Mouse (Mus musculus): ENCODE measurements at regions not wholly inside any gene's neighbourhood (a gene's known extent, or its start where the extent isn't known, plus 50 kb on each side); places are given as distances from the start of the nearest gene placed in this dataset.

DNA sequence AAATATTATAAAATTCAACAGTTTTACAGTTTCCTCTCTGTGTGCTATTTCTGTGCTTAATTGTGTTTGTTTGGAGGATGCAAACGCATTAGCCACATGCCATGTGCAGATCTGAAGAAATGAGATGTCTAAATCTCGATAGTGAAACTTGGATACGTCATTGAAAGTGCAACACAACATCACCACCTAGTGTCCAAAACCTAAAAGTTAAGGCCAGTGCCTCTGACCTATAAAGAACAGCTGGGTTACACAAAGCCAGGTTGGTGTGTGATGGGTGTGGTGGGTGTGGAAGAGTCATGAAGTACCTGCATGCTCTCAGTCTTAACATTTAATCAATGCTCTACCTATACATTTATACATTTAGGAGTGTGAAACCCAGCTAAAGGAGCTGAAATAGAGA, 402.1 kb upstream of the Map3k7 start:
- no peak overlapping the region for H3K4me2 ChIP-seq (replicated peaks)
- WGBS, result 22% methylated on average over 3 of the region's 3 CpGs
- H3K4me1 ChIP-seq (replicated peaks), result no peaks in the 10 kb centered on the region
- no peak for ATAC-seq
- no peaks in the 10 kb centered on the region for H3K36me3 ChIP-seq
- no peaks in the 10 kb centered on the region for H3K27me3 ChIP-seq (replicated peaks)
- H3K4me3 ChIP-seq (replicated peaks), result no peak overlapping the region
- H3K9me3 ChIP-seq, result no peaks in the 10 kb centered on the region
- H3K9ac ChIP-seq, result no peak overlapping the region
- no peak overlapping the region for H3K27ac ChIP-seq

DNA sequence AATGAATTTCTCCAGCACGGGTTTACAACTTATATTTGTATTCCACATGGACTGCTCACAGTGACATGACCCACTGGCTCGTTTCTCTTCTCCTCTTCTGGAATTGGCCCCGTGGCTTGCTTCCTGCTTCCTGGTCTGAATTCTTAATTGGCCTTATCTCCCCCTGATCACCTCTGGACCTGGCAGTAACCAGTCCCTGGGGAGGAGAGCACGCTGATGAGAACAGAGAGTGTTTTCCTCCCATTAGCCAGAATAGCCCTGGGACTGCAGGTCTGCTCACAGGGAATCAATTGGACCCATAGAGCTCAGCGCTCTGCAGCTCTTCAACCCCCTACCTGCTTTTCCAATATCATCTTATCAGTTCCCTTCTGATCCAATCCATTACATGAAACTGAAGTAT, 397.7 kb upstream of the Map3k7 start:
- Histone ChIP-seq H3K9ac (no peak overlapping the region), H3K9me3 (no peaks in the 10 kb centered on the region), H3K36me3 (no peaks in the 10 kb centered on the region), H3K27ac (no peak overlapping the region), H3K4me3 (replicated peaks) (no peak overlapping the region), H3K4me1 (replicated peaks) (no peaks in the 10 kb centered on the region), H3K27me3 (replicated peaks) (no peaks in the 10 kb centered on the region), H3K4me2 (replicated peaks) (no peak overlapping the region)
- no peak for ATAC-seq
- 38% methylated on average over 5 of the region's 5 CpGs for WGBS

DNA sequence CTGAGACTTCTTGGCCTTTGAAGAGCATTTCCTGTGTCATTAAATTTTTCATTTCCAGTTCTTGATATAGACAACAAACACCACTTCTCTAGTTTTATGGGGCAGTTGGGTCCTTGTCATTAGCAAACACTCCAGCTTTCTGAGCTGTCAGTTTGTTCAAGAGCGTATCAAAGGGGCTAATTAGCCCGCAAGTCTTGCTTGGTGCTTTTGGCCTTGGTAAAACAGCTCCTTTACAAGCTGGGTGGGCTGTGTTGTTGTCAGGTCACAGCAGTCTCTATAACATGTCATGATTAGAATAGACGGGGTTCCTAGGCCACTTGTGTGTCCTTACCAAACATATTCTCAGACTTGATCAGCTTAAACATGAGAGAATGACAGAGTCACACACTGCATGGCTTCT, 397.1 kb upstream of the Map3k7 start:
- H3K27ac ChIP-seq, result no peak overlapping the region
- H3K36me3 ChIP-seq, result no peaks in the 10 kb centered on the region
- no peaks in the 10 kb centered on the region for H3K4me1 ChIP-seq (replicated peaks)
- H3K9ac ChIP-seq, result no peak overlapping the region
- ATAC-seq, result no peak
- no peaks in the 10 kb centered on the region for H3K27me3 ChIP-seq (replicated peaks)
- 77% methylated on average over 3 of the region's 3 CpGs for WGBS
- H3K4me3 ChIP-seq (replicated peaks), result no peak overlapping the region
- no peak overlapping the region for H3K4me2 ChIP-seq (replicated peaks)
- H3K9me3 ChIP-seq, result no peaks in the 10 kb centered on the region

DNA sequence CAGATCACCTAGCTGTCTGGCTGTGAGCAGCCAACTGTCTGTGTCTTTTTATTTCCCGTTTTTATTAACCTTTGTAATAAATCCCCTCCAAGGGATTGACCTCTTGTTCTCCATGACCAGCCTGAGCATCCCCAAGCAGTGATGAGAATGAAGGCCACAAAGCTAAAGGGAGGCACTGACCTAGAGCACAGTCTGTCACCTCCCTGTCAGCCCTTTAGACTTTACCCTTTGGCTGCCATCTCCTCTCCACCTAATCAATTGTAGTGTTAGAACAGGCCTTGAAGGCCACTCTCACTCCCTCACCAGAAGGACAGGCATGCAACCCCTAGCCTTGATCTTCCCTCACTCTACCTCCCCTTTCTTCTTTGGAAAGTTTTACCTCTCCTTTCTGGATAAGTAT, 394.2 kb upstream of the Map3k7 start:
- ATAC-seq, result no peak
- no peak overlapping the region for H3K9ac ChIP-seq
- no peak overlapping the region for H3K4me2 ChIP-seq (replicated peaks)
- H3K9me3 ChIP-seq, result no peaks in the 10 kb centered on the region
- H3K4me3 ChIP-seq (replicated peaks), result no peak overlapping the region
- no peaks in the 10 kb centered on the region for H3K4me1 ChIP-seq (replicated peaks)
- H3K36me3 ChIP-seq, result no peaks in the 10 kb centered on the region
- WGBS, result 88% methylated on average over 1 of the region's 1 CpGs
- no peaks in the 10 kb centered on the region for H3K27me3 ChIP-seq (replicated peaks)
- H3K27ac ChIP-seq, result no peak overlapping the region

DNA sequence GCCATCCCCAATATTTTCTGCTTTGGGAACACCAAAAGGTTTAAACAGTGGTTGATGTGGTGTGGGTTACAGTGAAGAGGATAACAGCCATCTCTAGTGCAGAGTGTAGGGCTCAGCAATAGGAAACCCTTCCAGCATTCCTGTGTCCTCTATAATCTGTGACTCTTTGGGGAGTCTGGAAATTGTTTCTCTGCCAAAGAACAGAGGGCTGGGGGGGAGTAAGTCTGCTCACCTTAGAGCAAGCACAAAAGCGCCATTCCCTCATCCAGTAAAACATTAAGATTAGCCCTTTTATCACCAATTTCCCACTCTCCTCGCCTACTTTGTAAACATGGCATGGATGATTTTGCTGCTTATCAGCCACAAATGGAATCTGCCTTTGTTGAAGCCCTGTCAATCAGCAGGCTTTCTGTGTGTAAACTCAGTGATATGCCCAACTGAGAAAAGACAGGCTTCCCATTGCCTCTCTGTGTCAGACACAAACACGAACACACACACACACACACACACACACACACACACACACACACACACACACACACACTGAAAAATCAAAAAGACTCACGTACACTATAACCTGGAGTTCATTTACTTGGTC, 386.8 kb upstream of the Map3k7 start:
- H3K36me3 ChIP-seq, result no peaks in the 10 kb centered on the region
- H3K27me3 ChIP-seq (replicated peaks), result no peaks in the 10 kb centered on the region
- H3K9ac ChIP-seq, result no peak overlapping the region
- no peaks in the 10 kb centered on the region for H3K9me3 ChIP-seq
- no peak overlapping the region for H3K4me3 ChIP-seq (replicated peaks)
- no peak overlapping the region for H3K27ac ChIP-seq
- 29% methylated on average over 4 of the region's 4 CpGs for WGBS
- ATAC-seq, result no peak
- H3K4me1 ChIP-seq (replicated peaks), result no peaks in the 10 kb centered on the region
- H3K4me2 ChIP-seq (replicated peaks), result no peak overlapping the region

DNA sequence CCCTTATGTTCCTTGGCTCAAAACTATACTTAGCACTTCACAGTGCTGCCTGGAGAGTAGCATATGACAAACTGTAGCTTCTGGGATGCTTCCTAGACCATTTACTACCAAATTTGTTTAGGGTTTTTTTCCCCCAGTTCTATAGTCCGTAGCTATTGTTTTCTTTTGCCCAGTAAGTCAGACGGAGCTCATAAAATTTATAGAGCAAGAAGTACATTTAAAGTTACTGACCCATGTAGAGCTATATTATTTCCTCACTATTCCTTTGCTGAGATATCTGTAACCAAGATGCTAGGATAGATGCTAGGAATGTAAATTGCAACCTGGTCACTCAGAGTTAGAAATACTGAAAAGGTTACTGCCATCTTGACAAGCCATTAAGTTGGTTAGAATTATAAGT, 380.4 kb upstream of the Map3k7 start:
- Histone ChIP-seq H3K4me3 (replicated peaks) (no peak overlapping the region), H3K27ac (no peak overlapping the region), H3K4me1 (replicated peaks) (no peaks in the 10 kb centered on the region), H3K9me3 (no peaks in the 10 kb centered on the region), H3K9ac (no peak overlapping the region), H3K4me2 (replicated peaks) (no peak overlapping the region), H3K27me3 (replicated peaks) (no peaks in the 10 kb centered on the region), H3K36me3 (no peaks in the 10 kb centered on the region)
- no peak for ATAC-seq
- 70% methylated on average over 2 of the region's 2 CpGs for WGBS

DNA sequence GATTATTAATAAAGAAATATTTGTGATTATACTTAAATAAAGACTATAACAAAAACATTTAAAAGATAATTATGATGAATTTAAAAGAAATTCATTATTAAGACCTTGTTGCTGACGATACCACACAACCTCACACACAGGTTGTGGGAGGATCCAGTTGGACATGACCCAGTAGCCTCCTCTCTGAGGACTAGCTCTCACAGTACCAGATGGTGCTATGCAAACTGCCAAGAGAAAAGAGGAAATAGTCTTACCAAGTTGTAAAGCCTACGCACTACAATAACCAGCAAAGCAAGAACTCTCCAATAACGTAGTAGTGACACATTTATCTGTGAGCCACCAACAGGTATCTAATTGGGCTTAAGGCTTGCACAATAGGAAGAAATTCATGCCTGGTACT, 379.7 kb upstream of the Map3k7 start:
- Histone ChIP-seq H3K36me3 (no peaks in the 10 kb centered on the region), H3K9me3 (no peaks in the 10 kb centered on the region), H3K9ac (no peak overlapping the region), H3K4me2 (replicated peaks) (no peak overlapping the region), H3K27me3 (replicated peaks) (no peaks in the 10 kb centered on the region), H3K4me1 (replicated peaks) (no peaks in the 10 kb centered on the region), H3K4me3 (replicated peaks) (no peak overlapping the region), H3K27ac (no peak overlapping the region)
- no peak for ATAC-seq
- WGBS, result 76% methylated on average over 3 of the region's 3 CpGs

DNA sequence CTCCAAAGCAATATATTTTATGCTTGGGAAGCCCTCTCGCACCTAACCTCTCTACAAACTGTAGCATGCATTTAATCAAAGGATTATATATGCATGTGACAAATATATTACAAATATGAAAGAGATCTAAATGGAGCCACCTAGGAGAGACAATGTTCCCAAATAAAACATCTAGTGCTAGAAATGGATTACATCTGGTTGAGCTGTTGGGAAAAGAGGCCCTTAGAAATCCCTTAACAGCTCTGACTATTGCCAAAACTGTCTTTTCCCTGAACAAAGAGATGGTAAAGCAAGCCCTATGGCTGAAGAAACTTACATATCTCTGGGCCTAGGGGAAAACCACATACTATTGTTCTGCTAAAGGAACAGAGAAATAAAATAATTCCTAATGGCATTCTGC, 369.8 kb upstream of the Map3k7 start:
- 52% methylated on average over 1 of the region's 1 CpGs for WGBS
- H3K27me3 ChIP-seq (replicated peaks), result no peaks in the 10 kb centered on the region
- no peak for ATAC-seq

DNA sequence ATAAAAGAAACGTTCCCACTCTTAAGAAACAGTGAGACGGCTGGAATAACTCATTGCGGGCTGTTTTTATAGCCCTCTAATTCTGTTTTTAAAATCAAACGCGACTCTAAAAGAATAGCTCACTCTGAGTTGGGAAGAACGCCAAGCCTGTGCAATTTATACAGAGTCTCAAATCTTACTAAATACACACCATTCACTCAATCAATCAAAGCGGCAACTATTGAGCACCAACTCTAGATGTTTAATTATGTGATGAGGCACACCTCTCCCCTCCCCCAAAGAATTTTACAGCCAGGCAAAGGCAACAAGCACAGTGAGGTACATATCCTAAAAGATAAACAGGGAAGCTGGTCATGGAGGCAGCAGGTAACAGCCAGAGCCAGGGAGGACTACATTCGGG, 362.4 kb upstream of the Map3k7 start:
- Histone ChIP-seq H3K27ac (no peak overlapping the region), H3K9me3 (no peaks in the 10 kb centered on the region), H3K4me1 (replicated peaks) (peaks cover 6% of the 10 kb centered on the region), H3K4me3 (replicated peaks) (no peak overlapping the region), H3K36me3 (no peaks in the 10 kb centered on the region), H3K27me3 (replicated peaks) (no peaks in the 10 kb centered on the region), H3K9ac (no peak overlapping the region), H3K4me2 (replicated peaks) (no peak overlapping the region)
- ATAC-seq, result no peak
- 22% methylated on average over 8 of the region's 8 CpGs for WGBS

More for the DNA sequence above, 369.8 kb upstream of the Map3k7 start:
- no peaks in the 10 kb centered on the region for H3K4me1 ChIP-seq (replicated peaks)
- no peaks in the 10 kb centered on the region for H3K36me3 ChIP-seq
- no peak overlapping the region for H3K9ac ChIP-seq
- no peak overlapping the region for H3K4me3 ChIP-seq (replicated peaks)
- no peak overlapping the region for H3K27ac ChIP-seq
- no peak overlapping the region for H3K4me2 ChIP-seq (replicated peaks)
- H3K9me3 ChIP-seq, result no peaks in the 10 kb centered on the region

DNA sequence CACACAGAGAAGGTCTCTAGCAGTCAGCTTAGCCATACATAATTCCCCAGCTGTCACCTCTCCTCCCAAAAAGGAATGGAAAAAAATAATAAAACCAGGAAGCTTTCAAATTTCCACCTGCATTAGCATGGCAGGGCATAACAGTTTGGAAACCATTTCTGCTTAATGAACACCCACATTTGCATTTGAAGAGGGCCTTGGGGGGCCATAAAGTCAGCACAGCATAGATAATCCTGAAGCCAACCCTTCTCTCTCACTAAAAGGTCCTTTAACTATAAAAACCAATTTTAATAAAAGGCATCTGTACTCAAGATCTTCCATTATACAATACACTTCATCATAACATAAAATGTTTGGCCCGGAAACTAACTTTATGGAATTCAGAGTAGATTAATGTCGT, 360.1 kb upstream of the Map3k7 start:
- no peaks in the 10 kb centered on the region for H3K9me3 ChIP-seq
- no peaks in the 10 kb centered on the region for H3K36me3 ChIP-seq
- no peak overlapping the region for H3K9ac ChIP-seq
- no peak overlapping the region for H3K4me2 ChIP-seq (replicated peaks)
- no peaks in the 10 kb centered on the region for H3K27me3 ChIP-seq (replicated peaks)
- ATAC-seq, result no peak
- no peak overlapping the region for H3K27ac ChIP-seq
- WGBS, result 91% methylated on average over 2 of the region's 2 CpGs
- no peak overlapping the region for H3K4me3 ChIP-seq (replicated peaks)
- H3K4me1 ChIP-seq (replicated peaks), result peaks cover 6% of the 10 kb centered on the region

DNA sequence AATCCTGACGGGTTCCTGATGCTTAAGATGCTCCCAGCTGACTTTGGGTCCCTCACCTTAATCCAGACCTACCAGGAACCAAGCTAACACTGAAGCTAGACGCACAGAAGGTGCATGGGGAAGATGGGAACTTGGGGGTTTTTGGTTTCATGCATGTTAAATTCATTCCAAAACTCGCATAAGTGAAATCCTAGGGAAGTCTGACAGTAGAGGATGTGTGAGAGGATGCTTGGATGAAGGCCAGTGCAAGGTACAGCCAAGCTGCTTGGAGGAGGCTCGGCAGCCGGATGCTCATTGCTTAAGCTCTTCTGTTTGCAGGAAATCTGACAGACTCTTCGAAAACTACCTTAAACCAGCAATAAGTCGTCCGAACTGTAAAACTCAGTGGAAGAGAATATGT, 355.1 kb upstream of the Map3k7 start:
- H3K27ac ChIP-seq, result no peak overlapping the region
- H3K9ac ChIP-seq, result no peak overlapping the region
- H3K4me2 ChIP-seq (replicated peaks), result no peak overlapping the region
- ATAC-seq, result no peak
- H3K4me1 ChIP-seq (replicated peaks), result 0 out of 2 replicates have a peak, but pooled peaks cover 2% of the 10 kb centered on the region
- no peaks in the 10 kb centered on the region for H3K27me3 ChIP-seq (replicated peaks)
- no peaks in the 10 kb centered on the region for H3K36me3 ChIP-seq
- WGBS, result 64% methylated on average over 8 of the region's 8 CpGs
- no peak overlapping the region for H3K4me3 ChIP-seq (replicated peaks)
- no peaks in the 10 kb centered on the region for H3K9me3 ChIP-seq

DNA sequence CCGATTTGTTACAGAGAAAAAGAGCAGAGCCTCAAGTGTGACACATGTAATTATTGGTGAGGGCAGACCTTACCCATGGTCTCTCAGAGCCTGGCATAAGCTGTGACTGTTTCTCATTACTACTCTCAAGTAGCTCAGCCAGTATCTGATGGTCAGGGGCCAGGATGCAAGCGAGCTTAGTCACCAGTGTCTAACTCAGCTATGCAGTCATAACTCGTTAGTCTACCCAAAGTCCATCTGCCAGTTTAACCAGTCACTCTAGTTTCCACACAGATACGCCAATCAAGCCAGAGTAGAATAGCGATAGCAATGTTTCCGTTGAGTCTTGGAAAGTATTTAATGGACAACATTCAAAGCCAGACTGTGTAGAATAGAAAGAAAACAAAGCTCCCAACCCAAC, 354.3 kb upstream of the Map3k7 start:
- no peak overlapping the region for H3K27ac ChIP-seq
- no peaks in the 10 kb centered on the region for H3K9me3 ChIP-seq
- H3K36me3 ChIP-seq, result no peaks in the 10 kb centered on the region
- ATAC-seq, result no peak
- no peaks in the 10 kb centered on the region for H3K27me3 ChIP-seq (replicated peaks)
- H3K4me1 ChIP-seq (replicated peaks), result 0 out of 2 replicates have a peak, but pooled peaks cover 2% of the 10 kb centered on the region
- no peak overlapping the region for H3K9ac ChIP-seq
- no peak overlapping the region for H3K4me2 ChIP-seq (replicated peaks)
- WGBS, result 88% methylated on average over 6 of the region's 6 CpGs
- H3K4me3 ChIP-seq (replicated peaks), result no peak overlapping the region

DNA sequence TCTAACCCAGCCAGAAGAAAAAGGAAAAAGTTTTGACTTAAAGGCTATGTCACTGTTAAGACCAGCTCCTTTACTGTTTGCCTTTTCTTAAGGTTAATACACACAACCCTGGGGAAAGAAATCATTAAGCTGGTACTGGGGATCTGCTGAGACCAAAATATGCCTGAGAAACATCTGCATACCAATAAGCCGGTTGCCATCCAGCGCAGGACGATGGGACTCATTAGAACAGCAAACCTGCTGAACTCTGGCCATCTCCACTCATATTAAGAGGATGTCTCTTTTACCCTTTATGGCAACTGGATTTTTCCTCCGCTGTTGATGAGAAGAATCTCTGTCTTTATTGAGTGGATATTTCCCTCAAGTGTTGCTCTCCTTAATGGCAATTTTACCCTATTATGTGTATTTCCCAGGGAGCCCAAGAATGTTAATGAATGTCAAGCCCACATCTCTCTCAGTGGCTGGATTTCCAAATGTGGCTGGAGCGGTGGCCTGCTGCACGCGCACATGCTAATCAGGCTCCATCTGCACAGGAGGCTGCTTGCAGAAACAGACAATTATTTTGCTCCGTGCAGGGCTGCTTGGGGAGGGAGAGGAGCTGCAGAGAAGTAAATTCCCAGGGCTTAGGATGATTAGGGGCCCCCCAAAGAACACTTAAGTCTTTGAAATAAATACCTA, 351.6 kb upstream of the Map3k7 start:
- WGBS, result 55% methylated on average over 8 of the region's 8 CpGs
- Histone ChIP-seq H3K27ac (no peak overlapping the region), H3K4me1 (replicated peaks) (0 out of 2 replicates have a peak, but pooled peaks cover 2% of the 10 kb centered on the region)

More for the DNA sequence above, 351.6 kb upstream of the Map3k7 start:
- Histone ChIP-seq H3K27me3 (replicated peaks) (no peaks in the 10 kb centered on the region), H3K4me3 (replicated peaks) (no peak overlapping the region), H3K9ac (no peak overlapping the region), H3K36me3 (no peaks in the 10 kb centered on the region), H3K4me2 (replicated peaks) (no peak overlapping the region), H3K9me3 (no peaks in the 10 kb centered on the region)
- ATAC-seq, result no peak

Measured in intestine, embryonic 15.5 days (tissue).